Mouse (Mus musculus) thymus, adult 2 months (tissue): ENCODE data around the gene Rnf32.

ENCODE experiments used
- CTCF ChIP-seq: fragments of 200-500 bp; IDR thresholded peaks from 2 replicates; pipeline ENCODE4 v1.5.1; 2012; ENCODE audit warnings: mild to moderate bottlenecking, control low read depth, low read length, moderate library complexity, borderline replicate concordance; ENCODE audit not compliant: control insufficient read depth, poor library complexity, insufficient read depth; ENCODE audit errors: extremely low read depth
- POLR2A ChIP-seq: fragments of 200-500 bp; IDR thresholded peaks from 2 replicates; pipeline ENCODE4 v1.6.1; 2012; ENCODE audit warnings: mild to moderate bottlenecking, low read length, control low read depth, moderate library complexity; ENCODE audit not compliant: control insufficient read depth, poor library complexity, insufficient read depth; ENCODE audit errors: extremely low read depth

- TF ChIP-seq CTCF (no peak), POLR2A (no peak)
Measured at GRCm38 (mm10) chr5:29199868-29200267, 4.1 kb downstream of the Rnf32 start.
